Mouse (Mus musculus): ENCODE data around the gene Vps33b. TPM values are rescaled to one million over a fixed set of nuclear protein-coding genes. Genes with fewer than 3 reads are reported as not detected.
A peak's percentile ranks its signal among the peaks of the same experiment; 100 is the strongest.

Gene Vps33b
- polyA plus RNA-seq (2015; fragmentation: Nextera tagmentation; extraction: Ambion mirVana) = 25.1 and 25.2 TPM in 2 replicates

DNA sequence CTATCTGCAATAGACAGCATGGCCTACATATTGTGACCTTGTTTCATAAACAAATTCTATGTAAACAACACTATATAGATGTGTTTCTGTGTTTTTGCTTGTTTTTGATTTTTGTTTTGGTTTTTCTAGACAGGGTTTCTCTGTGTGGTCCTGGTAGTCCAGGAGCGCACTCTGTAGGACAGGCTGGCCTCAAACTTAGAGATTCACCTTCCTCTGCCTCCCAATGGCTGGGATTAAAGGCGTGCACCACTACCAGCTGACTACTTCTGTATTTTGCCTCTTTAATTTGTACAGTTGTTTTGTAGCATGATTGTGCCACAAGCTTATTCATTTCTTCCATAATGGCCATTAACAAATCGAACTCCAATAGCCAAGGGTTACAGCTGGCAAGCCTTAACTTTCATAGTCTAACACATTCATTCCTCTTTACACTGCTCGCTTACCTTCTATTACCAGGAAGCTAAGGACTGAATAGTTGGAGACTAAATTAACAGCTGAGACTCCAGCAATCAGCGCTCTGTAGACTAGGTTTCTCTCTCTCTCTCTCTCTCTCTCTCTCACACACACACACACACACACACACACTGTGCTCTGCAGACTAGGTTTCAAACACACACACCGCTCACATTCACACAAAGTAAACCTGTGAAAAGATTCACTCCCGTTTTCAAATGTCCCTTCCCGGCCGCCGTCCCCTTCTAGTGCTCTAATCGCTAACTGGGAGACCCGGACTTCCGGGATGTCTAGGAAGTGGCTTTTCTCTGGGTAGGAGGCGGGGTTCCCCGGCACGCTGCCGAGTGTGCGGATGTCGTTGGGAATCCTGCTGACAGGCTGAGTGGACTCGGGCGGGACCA, at the start of gene Vps33b:
TSS of gene Vps33b (plus strand) at position 753 of the 854 bp plus-strand sequence.
- H3K27ac ChIP-seq = peak within 1 kb of the TSS; percentile 72
- peaks cover 31% of the 10 kb centered on the region for H3K4me1 ChIP-seq (replicated peaks)
- peak within 1 kb of the TSS; percentile 92 for H3K4me2 ChIP-seq (replicated peaks)
- H3K4me3 ChIP-seq (replicated peaks) = peak within 1 kb of the TSS; percentile 75
- no peaks in the 10 kb centered on the region for H3K27me3 ChIP-seq
- 5% methylated on average over 21 of the region's 21 CpGs for WGBS
- peaks cover 8% of the 10 kb centered on the region for H3K9me3 ChIP-seq
- peak within 1 kb of the TSS; percentile 92 for H3K9ac ChIP-seq (replicated peaks)
- ATAC-seq = peak; percentile 96
- peaks cover 54% of the 10 kb centered on the region for H3K36me3 ChIP-seq

- ATAC-seq = no peak
- Histone ChIP-seq H3K27ac (no peak overlapping the region), H3K4me1 (replicated peaks) (peaks cover under 1% of the 10 kb centered on the region), H3K4me3 (replicated peaks) (no peak overlapping the region), H3K9ac (replicated peaks) (no peak overlapping the region), H3K9me3 (no peaks in the 10 kb centered on the region), H3K27me3 (no peaks in the 10 kb centered on the region), H3K36me3 (peaks cover 93% of the 10 kb centered on the region), H3K4me2 (replicated peaks) (no peak overlapping the region)
- 98% methylated on average over 9 of the region's 9 CpGs for WGBS
These were observed 49.1 kb upstream of the Vps33b start for GRCm38 (mm10) chr7:80220237-80220797.

DNA sequence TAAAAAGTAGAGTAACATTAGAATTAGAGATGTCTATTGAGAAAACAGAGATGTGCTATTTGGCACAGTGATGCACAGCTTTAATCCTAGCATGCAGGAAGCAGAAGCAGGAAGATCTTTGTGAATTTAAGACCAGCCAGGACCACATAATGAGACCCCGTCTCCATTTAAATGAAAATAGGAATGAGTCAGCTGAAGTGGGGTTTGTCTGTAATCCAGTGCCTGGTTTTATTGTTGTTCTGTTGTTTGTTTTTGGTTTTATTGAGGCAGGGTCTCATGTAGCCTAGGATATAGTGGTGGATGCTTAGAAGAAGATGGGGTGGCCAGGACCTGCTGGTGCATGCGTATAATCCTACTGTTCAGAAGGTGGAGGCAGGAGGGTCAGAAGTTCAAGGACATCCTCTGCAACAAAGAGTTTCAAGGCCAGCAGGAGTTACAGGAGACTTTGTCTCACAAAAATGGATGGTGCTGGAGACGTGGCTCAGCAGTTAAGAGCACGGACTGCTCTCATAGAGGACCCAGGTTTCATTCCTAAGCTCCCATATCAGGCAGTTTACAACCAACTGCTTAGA, 48.2 kb upstream of the Vps33b start:
- Histone ChIP-seq H3K4me2 (replicated peaks) (no peak overlapping the region), H3K4me1 (replicated peaks) (no peaks in the 10 kb centered on the region), H3K9me3 (no peaks in the 10 kb centered on the region), H3K27ac (no peak overlapping the region), H3K4me3 (replicated peaks) (no peak overlapping the region), H3K27me3 (no peaks in the 10 kb centered on the region), H3K9ac (replicated peaks) (no peak overlapping the region), H3K36me3 (peaks cover 93% of the 10 kb centered on the region)
- 80% methylated on average over 4 of the region's 4 CpGs for WGBS
- no peak for ATAC-seq

DNA sequence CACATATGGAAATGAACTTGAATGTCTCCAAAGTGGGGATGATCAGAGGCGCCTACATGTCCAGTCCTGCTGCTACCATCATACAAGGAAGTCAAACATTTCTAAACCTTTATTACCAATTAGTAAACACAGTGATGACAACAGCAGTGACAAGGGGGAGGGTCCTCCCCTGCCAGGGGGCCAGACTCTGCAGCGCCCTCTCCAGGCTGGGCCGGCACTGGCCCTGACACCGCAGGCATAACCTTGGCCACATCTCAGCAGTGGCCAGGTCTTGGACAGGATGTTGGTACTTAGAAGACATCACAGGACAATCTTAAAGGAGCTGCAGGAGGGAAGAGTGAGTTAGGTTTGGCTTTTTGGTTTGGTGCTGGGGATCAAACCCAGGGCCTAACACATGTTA, 42.4 kb upstream of the Vps33b start:
- no peaks in the 10 kb centered on the region for H3K9me3 ChIP-seq
- H3K36me3 ChIP-seq = peaks cover 60% of the 10 kb centered on the region

GRCm38 (mm10) chr7:80230196-80230595, 39.3 kb upstream of the Vps33b start:
- Histone ChIP-seq H3K27me3 (peaks cover 17% of the 10 kb centered on the region), H3K4me2 (replicated peaks) (no peak overlapping the region), H3K27ac (no peak overlapping the region), H3K4me3 (replicated peaks) (no peak overlapping the region), H3K9me3 (no peaks in the 10 kb centered on the region), H3K4me1 (replicated peaks) (peaks cover 26% of the 10 kb centered on the region), H3K36me3 (peaks cover 33% of the 10 kb centered on the region), H3K9ac (replicated peaks) (no peak overlapping the region)
- WGBS = 60% methylated on average over 6 of the region's 6 CpGs
- ATAC-seq = no peak

More for the DNA sequence above, 42.4 kb upstream of the Vps33b start:
- Histone ChIP-seq H3K27ac (no peak overlapping the region), H3K4me2 (replicated peaks) (no peak overlapping the region), H3K4me3 (replicated peaks) (no peak overlapping the region), H3K9ac (replicated peaks) (no peak overlapping the region), H3K4me1 (replicated peaks) (peaks cover 7% of the 10 kb centered on the region), H3K27me3 (peaks cover 17% of the 10 kb centered on the region)
- WGBS = 93% methylated on average over 4 of the region's 4 CpGs
- ATAC-seq = no peak

- Histone ChIP-seq H3K9ac (replicated peaks) (peak overlapping the region; percentile 68), H3K27ac (no peak overlapping the region), H3K36me3 (peaks cover 15% of the 10 kb centered on the region), H3K4me3 (replicated peaks) (peak overlapping the region; percentile 72), H3K27me3 (peaks cover 17% of the 10 kb centered on the region), H3K4me2 (replicated peaks) (peak overlapping the region; percentile 91), H3K9me3 (no peaks in the 10 kb centered on the region), H3K4me1 (replicated peaks) (peaks cover 26% of the 10 kb centered on the region)
- no peak; the same call in 1 of the 2 replicates for ATAC-seq
- WGBS = 1% methylated on average over 29 of the region's 29 CpGs
These were observed 37.4 kb upstream of the Vps33b start for GRCm38 (mm10) chr7:80231971-80232488.

GRCm38 (mm10) chr7:80232489-80233029, 36.9 kb upstream of the Vps33b start, which contains the start of the genes Cib1 and Gdpgp1:
Cib1 (minus strand) TSS chr7:80232813.
Gdpgp1 (plus strand) TSS chr7:80232865.
- Histone ChIP-seq H3K27ac (peak within 1 kb of the TSS; percentile 65; the same call in 1 of the 2 replicates), H3K36me3 (peaks cover 10% of the 10 kb centered on the region), H3K4me2 (replicated peaks) (peak within 1 kb of the TSS; percentile 91), H3K4me1 (replicated peaks) (peaks cover 26% of the 10 kb centered on the region), H3K4me3 (replicated peaks) (peak within 1 kb of the TSS; percentile 72), H3K9ac (replicated peaks) (peak within 1 kb of the TSS; percentile 68), H3K27me3 (peaks cover 17% of the 10 kb centered on the region), H3K9me3 (no peaks in the 10 kb centered on the region)
- 1% methylated on average over 56 of the region's 56 CpGs for WGBS
- ATAC-seq = peak; percentile 97

DNA sequence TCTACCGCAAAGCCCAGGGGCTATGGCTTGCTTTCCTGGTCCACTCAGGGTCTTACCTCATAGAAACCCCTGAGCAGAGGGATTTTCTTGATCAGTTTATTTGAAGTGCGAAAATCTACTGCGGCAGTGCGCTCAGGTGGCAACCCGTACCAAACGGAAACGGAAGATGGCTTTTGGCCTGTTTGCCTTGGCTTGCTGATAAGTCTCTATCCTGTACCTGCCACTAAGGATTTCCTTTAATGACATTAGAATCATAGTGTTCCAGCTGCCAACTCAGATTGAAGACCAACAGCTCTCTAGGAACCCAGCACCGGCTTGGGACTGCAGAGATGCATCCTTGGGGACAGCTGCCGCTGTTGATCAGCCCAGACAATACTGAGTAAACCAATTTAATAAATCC, 35.6 kb upstream of the Vps33b start:
- no peak overlapping the region for H3K27ac ChIP-seq
- peaks cover 8% of the 10 kb centered on the region for H3K36me3 ChIP-seq
- H3K4me3 ChIP-seq (replicated peaks) = peak overlapping the region; percentile 72
- peaks cover 17% of the 10 kb centered on the region for H3K27me3 ChIP-seq
- H3K4me1 ChIP-seq (replicated peaks) = peaks cover 26% of the 10 kb centered on the region
- ATAC-seq = no peak
- 68% methylated on average over 9 of the region's 9 CpGs for WGBS
- H3K4me2 ChIP-seq (replicated peaks) = peak overlapping the region; percentile 91
- H3K9me3 ChIP-seq = no peaks in the 10 kb centered on the region
- H3K9ac ChIP-seq (replicated peaks) = peak overlapping the region; percentile 68

- no peak for ATAC-seq
- H3K9me3 ChIP-seq = no peaks in the 10 kb centered on the region
- 92% methylated on average over 10 of the region's 10 CpGs for WGBS
These were observed 30.9 kb upstream of the Vps33b start for GRCm38 (mm10) chr7:80238542-80238941.

GRCm38 (mm10) chr7:80241661-80242060, 27.8 kb upstream of the Vps33b start:
- no peak overlapping the region for H3K9ac ChIP-seq (replicated peaks)
- H3K36me3 ChIP-seq = peaks cover 32% of the 10 kb centered on the region
- no peaks in the 10 kb centered on the region for H3K9me3 ChIP-seq
- no peaks in the 10 kb centered on the region; the same call in 1 of the 2 replicates for H3K4me1 ChIP-seq (replicated peaks)
- WGBS = 90% methylated on average over 4 of the region's 4 CpGs
- H3K27me3 ChIP-seq = no peaks in the 10 kb centered on the region
- H3K4me2 ChIP-seq (replicated peaks) = no peak overlapping the region
- no peak for ATAC-seq
- no peak overlapping the region for H3K4me3 ChIP-seq (replicated peaks)
- H3K27ac ChIP-seq = no peak overlapping the region

More at GRCm38 (mm10) chr7:80238542-80238941, 30.9 kb upstream of the Vps33b start:
- H3K9ac ChIP-seq (replicated peaks) = no peak overlapping the region
- H3K36me3 ChIP-seq = peaks cover 32% of the 10 kb centered on the region
- no peak overlapping the region for H3K4me3 ChIP-seq (replicated peaks)
- H3K27me3 ChIP-seq = no peaks in the 10 kb centered on the region
- H3K4me2 ChIP-seq (replicated peaks) = no peak overlapping the region
- H3K27ac ChIP-seq = no peak overlapping the region
- H3K4me1 ChIP-seq (replicated peaks) = peaks cover 12% of the 10 kb centered on the region

DNA sequence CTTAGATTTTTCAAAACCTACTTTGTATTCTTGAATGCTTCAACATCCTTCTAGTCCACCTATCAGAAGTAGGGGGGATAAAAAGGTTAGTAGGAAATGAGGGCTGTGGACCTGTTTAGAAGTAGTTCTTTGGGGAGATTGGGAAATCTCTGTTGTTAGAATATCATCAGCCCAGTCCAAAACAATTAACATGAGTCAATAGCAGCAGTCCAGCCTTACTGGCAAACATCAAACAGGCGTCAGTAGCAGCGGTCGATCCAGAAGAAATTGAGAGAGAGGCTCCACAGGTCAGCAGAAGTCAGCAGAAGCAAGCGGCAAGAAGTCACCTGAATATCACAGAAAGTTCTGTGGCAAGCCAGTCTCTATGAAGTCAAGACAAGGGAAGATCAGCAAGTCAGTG, 24.6 kb upstream of the Vps33b start:
- WGBS = 95% methylated on average over 4 of the region's 4 CpGs
- no peaks in the 10 kb centered on the region; the same call in 1 of the 2 replicates for H3K4me1 ChIP-seq (replicated peaks)
- no peak for ATAC-seq

More for the DNA sequence above, 24.6 kb upstream of the Vps33b start:
- Histone ChIP-seq H3K27me3 (no peaks in the 10 kb centered on the region), H3K9me3 (no peaks in the 10 kb centered on the region), H3K27ac (no peak overlapping the region), H3K36me3 (peaks cover 15% of the 10 kb centered on the region), H3K4me2 (replicated peaks) (no peak overlapping the region), H3K9ac (replicated peaks) (no peak overlapping the region), H3K4me3 (replicated peaks) (no peak overlapping the region)
